Mouse (Mus musculus): ENCODE measurements around the gene Stam2. TPM values are rescaled to one million over a fixed set of nuclear protein-coding genes. Genes with fewer than 3 reads are reported as not detected.

Gene Stam2
- total RNA-seq, 2 experiments from 2014 or later: 24.2 to 31.2 TPM

GRCm38 (mm10) chr2:52675278-52675987, 66.6 kb downstream of the Stam2 start:
- DNase-seq (ENCODE audit: low spot score in 2 of 2): no peak
- intact Hi-C loops (cut with DNase I): loop anchor here (5.0 kb wide), 1 partner anchor 37 kb away; no protein-coding TSS in a partner anchor

- no peak for DNase-seq (ENCODE audit: low spot score in 2 of 2)
- intact Hi-C loops (cut with DNase I): loop anchor here (5.0 kb wide), 2 partner anchors 37 to 38 kb away; no protein-coding TSS in a partner anchor
Observed at GRCm38 (mm10) chr2:52674886-52675277, 67.2 kb downstream of the Stam2 start.

GRCm38 (mm10) chr2:52673172-52673571, 68.9 kb downstream of the Stam2 start:
- DNase-seq (ENCODE audit: low spot score in 2 of 2): no peak
- intact Hi-C loops (cut with DNase I): loop anchor here (5.0 kb wide), 1 partner anchor 36 kb away; no protein-coding TSS in a partner anchor

- intact Hi-C loops (cut with DNase I): loop anchor here (5.0 kb wide), 1 partner anchor 33 kb away; no protein-coding TSS in a partner anchor
- DNase-seq (ENCODE audit: low spot score in 2 of 2): peak; percentile 50 to 65
Observed at GRCm38 (mm10) chr2:52670733-52671132, 71.3 kb downstream of the Stam2 start.

GRCm38 (mm10) chr2:52668480-52668879, 73.6 kb downstream of the Stam2 start:
- intact Hi-C loops (cut with DNase I): no loop called here
- no peak for DNase-seq (ENCODE audit: low spot score in 2 of 2)

- intact Hi-C loops (cut with DNase I): no loop called here
- DNase-seq (ENCODE audit: low spot score in 2 of 2): no peak
Observed at GRCm38 (mm10) chr2:52656722-52657121, 85.4 kb downstream of the Stam2 start.

GRCm38 (mm10) chr2:52654541-52654940, 87.5 kb downstream of the Stam2 start:
- no peak for DNase-seq (ENCODE audit: low spot score in 2 of 2)
- intact Hi-C loops (cut with DNase I): no loop called here

GRCm38 (mm10) chr2:52651547-52651946, 90.5 kb downstream of the Stam2 start:
- intact Hi-C loops (cut with DNase I): no loop called here
- peak; percentile 29 to 76 for DNase-seq (ENCODE audit: low spot score in 2 of 2)

- DNase-seq (ENCODE audit: low spot score in 2 of 2): peak in 1 of 2 experiments; percentile 36
- intact Hi-C loops (cut with DNase I): no loop called here
Observed at GRCm38 (mm10) chr2:52647255-52647998, 94.7 kb downstream of the Stam2 start.

- intact Hi-C loops (cut with DNase I): no loop called here
- peak; percentile 28 to 51 for DNase-seq (ENCODE audit: low spot score in 2 of 2)
Observed at GRCm38 (mm10) chr2:52643657-52644056, 98.4 kb downstream of the Stam2 start.

Other genes starting within 250 kb of the Stam2 start
- gene Cacnb4, start 65.5 kb downstream of the Stam2 start, total RNA-seq (2021): 100 to 1,000 TPM; 143 to 154 TPM
- gene Fmnl2, start 115.6 kb upstream of the Stam2 start, total RNA-seq (2021): 10 to 100 TPM; 42.8 to 43.4 TPM

Data from left cerebral cortex, postnatal 14 days (tissue).